Mouse (Mus musculus) adrenal gland, postnatal 36 days (tissue): ENCODE results near the gene Gm32717. TPM values are rescaled to one million over a fixed set of nuclear protein-coding genes. Genes with fewer than 3 reads are reported as not detected.
"Not testable (repeated sequence)": the region's sequence is repeated elsewhere in the genome, so short reads cannot be mapped to it uniquely, and the experiment has no call there.

Source experiments
- DNase-seq, 2 experiments: peaks; one replicate each; pipeline ENCODE4 v3.0.0; 2021; ENCODE audit warnings: mixed read lengths in 1 of 2
- long read RNA-seq, 2 experiments: library from polyadenylated mRNA; stranded (forward); transcript quantifications; one replicate each; pipeline ENCODE4 v2.0.0; 2021; ENCODE audit warnings: borderline sequencing depth in 2 of 2
- total RNA-seq, 2 experiments: library from RNA; stranded (reverse); gene quantifications; 2 replicates each; pipeline ENCODE4 v1.2.3; 2021

The Gm32717 gene
- under 1 TPM; 0.50 to 0.53 TPM for total RNA-seq
- long read RNA-seq, experiment 1: 0 reads
- long read RNA-seq, experiment 2: 0 reads

DNA sequence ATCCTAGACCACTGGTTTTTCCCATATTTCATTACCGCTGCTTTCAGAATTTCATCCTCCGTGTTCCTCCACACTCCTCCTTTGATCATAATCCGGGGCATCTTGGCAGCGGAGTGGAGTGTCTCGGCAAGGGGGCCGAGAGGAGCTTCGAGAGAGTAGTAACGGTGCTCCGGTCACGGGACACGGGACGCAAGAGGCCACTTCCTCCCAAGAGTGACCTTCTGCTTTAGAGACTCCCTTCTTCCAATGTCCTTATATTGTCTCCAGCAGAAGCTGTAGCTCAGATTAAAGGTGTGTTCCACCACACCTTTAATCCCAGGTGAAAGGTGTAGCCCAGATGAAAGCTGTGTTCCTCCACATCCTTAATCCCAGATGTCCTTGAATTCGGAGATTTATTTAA lies at the start of gene Gm32717:
Gene Gm32717, minus strand, starts transcription at position 101 of the 400 bp plus-strand sequence.
- not testable (repeated sequence) for DNase-seq

DNA sequence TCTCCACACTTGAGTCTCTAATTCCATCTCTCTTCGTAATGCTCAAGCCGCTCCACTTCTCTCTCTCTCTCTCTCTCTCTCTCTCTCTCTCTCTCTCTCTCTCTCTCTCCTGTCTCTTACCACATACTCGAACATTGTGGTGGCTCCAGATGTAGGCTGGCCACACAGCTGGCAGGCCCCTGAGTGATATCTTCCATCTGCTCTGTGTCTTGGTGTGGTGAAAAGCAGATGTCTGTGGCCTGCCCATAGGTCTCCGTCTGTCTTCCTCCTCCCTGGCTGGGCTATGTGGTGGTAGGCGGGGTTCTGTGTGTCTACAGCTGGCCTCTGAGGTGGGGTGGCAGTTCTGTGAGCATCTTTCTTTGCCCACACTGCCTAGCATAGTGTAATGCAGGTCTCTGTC lies 42.4 kb upstream of the Gm32717 start:
- not testable (repeated sequence) for DNase-seq

- not testable (repeated sequence) for DNase-seq
Observed at GRCm38 (mm10) chr10:118282565-118282964, 42.0 kb upstream of the Gm32717 start.

DNA sequence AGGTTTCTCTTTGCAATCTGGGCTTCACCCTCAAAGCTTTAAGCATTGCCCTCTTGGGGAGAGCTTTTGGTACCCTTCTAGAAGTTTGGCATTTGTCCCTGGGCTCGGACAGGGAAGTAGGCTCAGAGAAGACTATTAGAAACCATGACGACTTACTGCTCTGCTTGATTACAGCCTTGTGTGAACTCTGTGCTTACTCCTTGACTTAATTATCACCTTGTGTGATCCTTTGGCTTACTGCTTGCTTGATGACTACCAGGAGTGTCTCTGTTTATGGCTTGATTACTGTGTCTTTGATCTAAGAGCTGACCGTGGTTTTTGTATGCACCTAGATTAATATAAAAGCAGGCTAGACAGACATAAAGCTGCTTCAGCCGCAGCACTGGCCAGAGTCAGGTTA lies 37.5 kb upstream of the Gm32717 start:
- DNase-seq: not testable (repeated sequence)

GRCm38 (mm10) chr10:118271416-118271815 lies 30.8 kb upstream of the Gm32717 start:
- DNase-seq: not testable (repeated sequence)

- DNase-seq: not testable (repeated sequence)
Observed at GRCm38 (mm10) chr10:118268812-118269211, 28.2 kb upstream of the Gm32717 start.

- DNase-seq: not testable (repeated sequence)
Observed at GRCm38 (mm10) chr10:118258388-118258787, 17.8 kb upstream of the Gm32717 start, which contains the start of gene Gm32802. Gm32802 (plus strand) TSS chr10:118258688.

GRCm38 (mm10) chr10:118250852-118251295 lies 10.3 kb upstream of the Gm32717 start:
- peak; percentile 33 to 35 for DNase-seq

DNA sequence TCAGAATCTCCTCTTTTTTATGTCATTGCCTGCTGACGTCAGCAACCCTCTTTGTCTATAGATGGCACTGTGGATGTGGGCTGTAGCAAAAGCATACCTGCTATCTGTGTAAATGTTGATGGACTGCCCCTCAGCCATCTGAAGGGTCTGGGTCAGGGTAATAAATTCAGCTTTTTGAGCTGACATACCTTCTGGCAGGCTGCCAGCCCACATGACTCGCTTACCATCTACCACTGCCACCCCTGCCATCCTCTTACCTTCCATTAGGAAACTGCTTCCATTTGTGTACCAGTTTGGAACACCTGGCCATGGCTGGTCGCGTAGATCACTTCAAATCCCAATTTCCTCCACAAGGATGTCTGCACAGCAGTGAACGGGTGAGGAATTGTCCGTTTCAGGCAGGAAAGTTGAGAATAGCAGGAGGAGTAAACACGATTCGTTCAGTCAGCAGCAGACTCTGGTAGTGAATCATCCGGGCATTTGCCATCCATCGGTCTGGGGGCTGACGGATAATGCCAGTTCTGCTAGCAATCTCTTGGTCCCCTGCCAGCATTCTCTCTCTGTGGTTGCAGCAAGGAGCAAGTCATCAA lies 8.5 kb upstream of the Gm32717 start:
- peak; percentile 26 to 38 for DNase-seq

DNA sequence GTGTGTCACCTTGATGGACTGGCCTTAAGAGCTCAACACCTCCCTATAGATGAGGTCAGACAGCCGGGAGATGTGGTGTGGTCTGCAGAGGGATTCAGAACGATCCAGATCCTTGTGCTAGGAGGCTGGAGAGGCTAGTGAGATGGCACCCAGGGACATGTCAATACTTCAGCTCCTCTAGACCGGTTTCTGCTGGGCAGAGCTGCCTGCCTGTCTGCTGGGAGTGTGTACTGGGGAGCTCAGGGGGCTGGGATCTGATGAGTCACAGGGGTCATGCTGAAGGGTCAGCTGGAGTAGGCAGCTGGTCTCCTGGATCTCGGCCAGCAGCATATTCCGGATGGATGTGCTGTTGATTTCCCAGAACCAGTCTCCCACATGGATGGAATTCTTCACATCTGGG lies 8.0 kb downstream of the Gm32717 start:
- DNase-seq: not testable (repeated sequence)

- DNase-seq: not testable (repeated sequence)
Observed at GRCm38 (mm10) chr10:118227629-118228028, 13.0 kb downstream of the Gm32717 start.

DNA sequence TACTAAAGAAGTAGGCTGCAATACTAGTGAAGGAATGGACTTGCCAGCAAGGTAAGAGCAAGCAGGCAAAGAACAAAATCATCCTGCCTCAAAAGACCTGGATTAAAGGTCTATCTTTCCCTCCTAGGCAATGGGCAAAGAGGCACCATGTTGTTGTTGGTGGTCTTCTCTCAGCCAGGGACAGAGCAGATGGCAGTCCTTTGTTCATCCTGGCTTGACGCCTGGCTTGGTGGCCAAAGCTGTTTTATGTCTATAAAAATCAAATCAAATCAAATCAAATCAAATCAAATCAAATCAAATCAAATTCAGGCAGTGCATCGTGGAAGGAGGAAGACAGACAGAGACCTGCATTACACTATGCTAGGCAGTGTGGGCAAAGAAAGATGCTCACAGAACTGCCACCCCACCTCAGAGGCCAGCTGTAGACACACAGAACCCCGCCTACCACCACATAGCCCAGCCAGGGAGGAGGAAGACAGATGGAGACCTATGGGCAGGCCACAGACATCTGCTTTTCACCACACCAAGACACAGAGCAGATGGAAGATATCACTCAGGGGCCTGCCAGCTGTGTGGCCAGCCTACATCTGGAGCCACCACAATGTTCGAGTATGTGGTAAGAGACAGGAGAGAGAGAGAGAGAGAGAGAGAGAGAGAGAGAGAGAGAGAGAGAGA lies 24.7 kb downstream of the Gm32717 start:
- DNase-seq: not testable (repeated sequence)

GRCm38 (mm10) chr10:118204642-118205041 lies 35.9 kb downstream of the Gm32717 start, which contains the start of gene Il22:
Il22 (plus strand) TSS chr10:118204942.
- no peak for DNase-seq

- not testable (repeated sequence) for DNase-seq
Observed at GRCm38 (mm10) chr10:118195150-118195549, 45.4 kb downstream of the Gm32717 start.

Other genes with a start within 250 kb of the Gm32717 start
- gene Mdm1, start 99.0 kb downstream of the Gm32717 start, total RNA-seq: 10 to 100 TPM; 10.6 to 11.5 TPM
- not detected for gene Il22, start 35.8 kb downstream of the Gm32717 start, total RNA-seq
- gene Gm32802, start 17.9 kb upstream of the Gm32717 start, total RNA-seq: under 1 TPM; 0.50 to 0.53 TPM
- not detected for gene Iltifb, start 54.3 kb upstream of the Gm32717 start, total RNA-seq
- not detected for gene Gm9040, start 86.2 kb upstream of the Gm32717 start, total RNA-seq
- not detected for gene Gm9044, start 91.6 kb upstream of the Gm32717 start, total RNA-seq
- not detected for gene Gm9045, start 97.1 kb upstream of the Gm32717 start, total RNA-seq
- gene Gm9046, start 102.5 kb upstream of the Gm32717 start, total RNA-seq: not detected
- gene Gm9048, start 107.9 kb upstream of the Gm32717 start, total RNA-seq: not detected
- gene Gm9049, start 113.3 kb upstream of the Gm32717 start, total RNA-seq: not detected
- gene Ifng, start 200.3 kb upstream of the Gm32717 start, total RNA-seq: not detected